Mouse (Mus musculus): ENCODE results near the gene Irgm1.
"Not testable (repeated sequence)": the region's sequence is repeated elsewhere in the genome, so short reads cannot be mapped to it uniquely, and the experiment has no call there.

Irgm1 gene

GRCm38 (mm10) chr11:48833078-48833730 lies 38.3 kb downstream of the Irgm1 start:
- DNase-seq (ENCODE audit: low spot score): no peak

- DNase-seq (ENCODE audit: low spot score): no peak
These were observed 40.2 kb downstream of the Irgm1 start for GRCm38 (mm10) chr11:48831273-48831672.

GRCm38 (mm10) chr11:48830279-48830678 lies 41.2 kb downstream of the Irgm1 start:
- DNase-seq (ENCODE audit: low spot score): no peak

- no peak for DNase-seq (ENCODE audit: low spot score)
These were observed 43.6 kb downstream of the Irgm1 start for GRCm38 (mm10) chr11:48827926-48828325.

GRCm38 (mm10) chr11:48826752-48827096 lies 44.8 kb downstream of the Irgm1 start:
- no peak for DNase-seq (ENCODE audit: low spot score)

- not testable (repeated sequence) for DNase-seq (ENCODE audit: low spot score)
These were observed 45.3 kb downstream of the Irgm1 start, which contains the start of the genes Trim7 and Gm12184 for GRCm38 (mm10) chr11:48825979-48826751. TSS of gene Trim7 (plus strand) at chr11:48826140. TSS of gene Gm12184 (minus strand) at chr11:48826655.

- DNase-seq (ENCODE audit: low spot score): no peak
These were observed 47.1 kb downstream of the Irgm1 start for GRCm38 (mm10) chr11:48824311-48824830.

GRCm38 (mm10) chr11:48823536-48823972 lies 47.9 kb downstream of the Irgm1 start:
- no peak for DNase-seq (ENCODE audit: low spot score)

GRCm38 (mm10) chr11:48822768-48823512 lies 48.5 kb downstream of the Irgm1 start:
- DNase-seq (ENCODE audit: low spot score): no peak

GRCm38 (mm10) chr11:48821299-48821698 lies 50.2 kb downstream of the Irgm1 start:
- not testable (repeated sequence) for DNase-seq (ENCODE audit: low spot score)

- no peak for DNase-seq (ENCODE audit: low spot score)
These were observed 51.2 kb downstream of the Irgm1 start for GRCm38 (mm10) chr11:48820308-48820674.

GRCm38 (mm10) chr11:48819614-48820307 lies 51.7 kb downstream of the Irgm1 start:
- no peak for DNase-seq (ENCODE audit: low spot score)

GRCm38 (mm10) chr11:48818346-48818745 lies 53.1 kb downstream of the Irgm1 start:
- DNase-seq (ENCODE audit: low spot score): no peak

- no peak for DNase-seq (ENCODE audit: low spot score)
These were observed 53.7 kb downstream of the Irgm1 start for GRCm38 (mm10) chr11:48817794-48818193.

GRCm38 (mm10) chr11:48816800-48817665 lies 54.5 kb downstream of the Irgm1 start, which contains the start of gene Trim41:
TSS of gene Trim41 (minus strand) at chr11:48817353.
- peak; percentile 95 for DNase-seq (ENCODE audit: low spot score)

- DNase-seq (ENCODE audit: low spot score): no peak
These were observed 55.2 kb downstream of the Irgm1 start for GRCm38 (mm10) chr11:48816281-48816781.

- DNase-seq (ENCODE audit: low spot score): no peak
These were observed 55.6 kb downstream of the Irgm1 start for GRCm38 (mm10) chr11:48815851-48816250.

- DNase-seq (ENCODE audit: low spot score): no peak
These were observed 57.7 kb downstream of the Irgm1 start for GRCm38 (mm10) chr11:48813782-48814181.
